Mouse (Mus musculus) stomach, embryonic 14.5 days (tissue): ENCODE measurements around the gene Fgfbp1. TPM values are rescaled to one million over a fixed set of nuclear protein-coding genes. Genes with fewer than 3 reads are reported as not detected.

Experiments
- ATAC-seq: fragments of 200-750 bp; cut with Nextera tagmentation; 2 replicates; pipeline ENCODE4 v1.8.0; 2017; ENCODE audit warnings: low read depth, moderate TSS enrichment; ENCODE audit not compliant: insufficient number of reproducible peaks, insufficient read depth, low FRiP score
- H3K27ac ChIP-seq: fragments of 300-500 bp; sonication (generic); 2 replicates; pipeline ENCODE4 v1.5.1; 2014; ENCODE audit warnings: mild to moderate bottlenecking, low read length, moderate library complexity, mixed read lengths
- H3K27me3 ChIP-seq: fragments of 300-500 bp; sonication (generic); 2 replicates; pipeline ENCODE4 v1.6.1; 2014; ENCODE audit warnings: low read length, control low read depth, mixed read lengths; ENCODE audit not compliant: control insufficient read depth, insufficient read depth
- H3K36me3 ChIP-seq: fragments of 300-500 bp; sonication (generic); 2 replicates; pipeline ENCODE4 v1.6.1; 2014; ENCODE audit warnings: mild to moderate bottlenecking, control low read depth, low read length, moderate library complexity, mixed read lengths; ENCODE audit not compliant: control insufficient read depth, insufficient read depth
- H3K4me1 ChIP-seq: fragments of 300-500 bp; sonication (generic); 2 replicates; pipeline ENCODE4 v1.6.1; 2014; ENCODE audit warnings: low read length, control low read depth, mixed read lengths; ENCODE audit not compliant: control insufficient read depth, insufficient read depth
- H3K4me2 ChIP-seq: fragments of 300-500 bp; sonication (generic); replicated peaks from 2 replicates; pipeline ENCODE4 v1.6.1; 2014; ENCODE audit warnings: low read depth, low read length, control low read depth
- H3K4me3 ChIP-seq: fragments of 300-500 bp; sonication (generic); 2 replicates; pipeline ENCODE4 v1.5.1; 2014; ENCODE audit warnings: low read depth, low read length, control low read depth
- H3K9ac ChIP-seq: fragments of 300-500 bp; sonication (generic); replicated peaks from 2 replicates; pipeline ENCODE4 v1.6.1; 2014; ENCODE audit warnings: low read depth, mild to moderate bottlenecking, control low read depth, low read length, moderate library complexity, mixed read lengths
- H3K9me3 ChIP-seq: fragments of 300-500 bp; sonication (generic); 2 replicates; pipeline ENCODE4 v1.6.1; 2016; ENCODE audit warnings: low read depth, low read length, control low read depth; ENCODE audit not compliant: control insufficient read depth
- WGBS: fragments of 180-500 bp; shearing (Covaris S2); extraction: QIAGEN DNeasy Blood & Tissue Kit; methylation state at CpG from one replicate; pipeline ENCODE4 v1.1.7; 2014; 5-methylcytosine and 5-hydroxymethylcytosine counted together
- polyA plus RNA-seq: library from polyadenylated mRNA; unstranded; fragments of >200 nt; fragmentation: Nextera tagmentation; extraction: Ambion mirVana; gene quantifications from 2 replicates; pipeline ENCODE4 v1.2.1, GENCODE M21; 2014

Gene Fgfbp1
- polyA plus RNA-seq, 1 experiment from 2014 or later: 22.4 TPM

GRCm38 (mm10) chr5:43980397-43980796, 1.2 kb downstream of the Fgfbp1 start:
- Histone ChIP-seq H3K4me1 (no peaks in the 10 kb centered on the region), H3K27ac (no peak overlapping the region), H3K4me2 (no peak overlapping the region), H3K27me3 (no peaks in the 10 kb centered on the region), H3K9ac (no peak overlapping the region), H3K36me3 (no peaks in the 10 kb centered on the region), H3K9me3 (no peaks in the 10 kb centered on the region), H3K4me3 (no peak overlapping the region)
- no peak for ATAC-seq
- WGBS: 64% methylated on average over 2 of the region's 2 CpGs

DNA sequence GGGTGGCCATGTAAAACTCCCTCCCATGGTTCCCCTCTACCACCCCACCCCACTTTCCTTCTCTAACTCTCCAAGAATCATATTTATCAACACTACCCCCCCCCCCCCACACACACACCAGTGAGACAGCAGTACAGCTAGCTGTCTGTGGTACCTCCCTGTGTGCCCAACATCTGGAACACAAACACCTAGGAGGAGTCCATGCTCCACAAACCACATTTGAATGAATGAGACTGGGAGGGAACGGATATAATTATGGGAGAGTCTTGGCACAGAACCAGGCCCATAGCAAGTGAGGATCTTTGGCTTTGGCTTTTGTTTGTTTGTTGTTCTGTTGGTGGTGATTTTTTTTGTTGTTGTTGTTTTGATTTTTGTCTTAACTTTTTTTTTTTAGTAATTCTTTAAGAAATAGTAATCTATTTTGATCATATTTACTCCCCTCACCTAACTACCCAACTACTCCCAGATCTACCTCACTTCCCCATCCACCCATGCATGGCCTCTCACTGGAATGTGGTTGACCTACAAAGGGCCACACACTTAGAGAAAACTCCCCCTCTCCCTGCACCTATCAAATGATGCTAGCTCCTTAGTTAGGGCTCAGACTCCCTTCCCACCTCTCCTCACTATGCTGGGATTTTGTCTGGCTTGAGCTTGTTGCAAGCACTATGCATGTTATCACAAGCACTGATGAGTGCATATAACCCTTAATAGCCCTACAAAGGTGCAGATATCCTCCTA, 4.6 kb downstream of the Fgfbp1 start:
- no peak for ATAC-seq
- H3K27me3 ChIP-seq: no peaks in the 10 kb centered on the region
- no peak overlapping the region for H3K27ac ChIP-seq
- H3K4me2 ChIP-seq: no peak overlapping the region
- H3K9me3 ChIP-seq: no peaks in the 10 kb centered on the region
- H3K36me3 ChIP-seq: no peaks in the 10 kb centered on the region
- WGBS: 88% methylated on average over 1 of the region's 1 CpGs
- H3K4me3 ChIP-seq: no peak overlapping the region
- no peaks in the 10 kb centered on the region for H3K4me1 ChIP-seq
- no peak overlapping the region for H3K9ac ChIP-seq

DNA sequence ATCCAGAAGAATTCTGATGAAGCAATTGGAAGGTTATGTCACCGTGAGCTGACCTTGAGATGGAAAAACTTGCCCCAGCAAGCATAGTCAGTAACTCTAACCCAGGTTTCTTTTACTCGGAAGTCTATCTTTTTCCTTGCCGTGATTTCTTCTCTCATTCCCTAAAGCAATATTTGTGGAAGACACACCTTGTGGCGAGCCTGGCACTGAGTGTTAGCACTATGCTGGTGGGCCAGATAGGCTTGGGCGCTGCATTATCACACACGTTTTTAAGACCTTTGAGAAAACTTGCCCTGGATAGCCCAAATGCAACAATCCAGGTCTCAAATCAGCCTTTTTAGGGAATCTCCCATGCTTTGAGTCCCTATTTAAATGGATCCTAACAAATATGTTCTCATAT, 7.4 kb downstream of the Fgfbp1 start:
- Histone ChIP-seq H3K27ac (no peak overlapping the region), H3K4me1 (no peaks in the 10 kb centered on the region), H3K4me2 (no peak overlapping the region), H3K27me3 (no peaks in the 10 kb centered on the region), H3K36me3 (no peaks in the 10 kb centered on the region), H3K4me3 (no peak overlapping the region), H3K9me3 (no peaks in the 10 kb centered on the region), H3K9ac (no peak overlapping the region)
- WGBS: 79% methylated on average over 6 of the region's 6 CpGs
- peak; percentile 67; the same call in 1 of the 2 replicates for ATAC-seq

GRCm38 (mm10) chr5:43971156-43971555, 10.4 kb downstream of the Fgfbp1 start:
- no peak overlapping the region for H3K27ac ChIP-seq
- H3K4me2 ChIP-seq: no peak overlapping the region
- H3K4me3 ChIP-seq: no peak overlapping the region
- no peaks in the 10 kb centered on the region for H3K36me3 ChIP-seq
- H3K9ac ChIP-seq: no peak overlapping the region
- ATAC-seq: no peak
- no peaks in the 10 kb centered on the region for H3K9me3 ChIP-seq
- H3K4me1 ChIP-seq: no peaks in the 10 kb centered on the region
- no peaks in the 10 kb centered on the region for H3K27me3 ChIP-seq
- WGBS: 46% methylated on average over 2 of the region's 2 CpGs

GRCm38 (mm10) chr5:43970532-43970931, 11.0 kb downstream of the Fgfbp1 start:
- H3K4me2 ChIP-seq: no peak overlapping the region
- no peaks in the 10 kb centered on the region for H3K9me3 ChIP-seq
- H3K36me3 ChIP-seq: no peaks in the 10 kb centered on the region
- H3K27ac ChIP-seq: no peak overlapping the region
- H3K4me3 ChIP-seq: no peak overlapping the region
- ATAC-seq: no peak
- WGBS: 82% methylated on average over 2 of the region's 2 CpGs
- no peaks in the 10 kb centered on the region for H3K27me3 ChIP-seq
- H3K4me1 ChIP-seq: no peaks in the 10 kb centered on the region
- no peak overlapping the region for H3K9ac ChIP-seq

DNA sequence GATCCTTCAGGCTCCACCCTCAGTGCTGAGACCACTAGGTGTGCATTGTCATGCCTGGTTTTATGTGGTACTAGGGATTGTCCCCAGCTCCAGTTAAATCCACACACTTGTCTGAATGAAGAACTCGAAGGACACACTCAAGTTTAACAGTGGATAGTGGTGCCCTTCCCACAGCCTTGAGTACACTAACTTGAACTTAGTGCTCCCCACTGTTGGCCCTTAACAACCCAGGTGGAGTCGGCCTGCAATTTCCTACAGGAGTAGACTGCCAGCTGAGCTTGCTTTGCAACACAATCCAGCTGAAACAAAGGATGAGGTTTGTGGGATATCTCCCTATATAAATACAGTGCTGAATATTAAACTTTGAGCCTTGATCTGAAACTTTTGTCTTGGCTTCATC, 12.9 kb downstream of the Fgfbp1 start:
- Histone ChIP-seq H3K36me3 (no peaks in the 10 kb centered on the region), H3K4me2 (no peak overlapping the region)
- ATAC-seq: no peak

DNA sequence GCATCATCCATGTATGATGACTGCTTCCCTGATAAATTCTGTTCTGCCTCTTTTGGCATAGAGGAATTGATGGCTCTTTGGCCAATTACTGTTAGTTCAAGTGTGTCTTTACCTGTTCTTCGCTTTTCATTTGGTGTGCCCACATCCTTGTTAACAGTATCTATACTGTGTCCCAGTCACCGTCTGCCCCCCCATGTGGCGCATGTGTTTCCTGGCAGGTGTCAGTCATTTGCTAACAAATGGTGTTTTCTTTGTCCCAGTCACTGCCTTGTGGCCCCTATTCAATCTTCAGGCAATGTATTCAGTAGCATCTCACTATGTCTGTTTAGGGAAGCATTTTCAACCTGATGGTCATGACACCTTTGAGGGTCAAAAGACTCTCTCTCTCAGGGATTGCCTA, 20.5 kb downstream of the Fgfbp1 start:
- 84% methylated on average over 3 of the region's 3 CpGs for WGBS
- H3K27ac ChIP-seq: no peak overlapping the region
- H3K4me2 ChIP-seq: no peak overlapping the region
- H3K4me3 ChIP-seq: no peak overlapping the region
- H3K27me3 ChIP-seq: no peaks in the 10 kb centered on the region
- H3K9ac ChIP-seq: no peak overlapping the region
- no peaks in the 10 kb centered on the region for H3K36me3 ChIP-seq
- no peak for ATAC-seq
- H3K4me1 ChIP-seq: no peaks in the 10 kb centered on the region
- H3K9me3 ChIP-seq: no peaks in the 10 kb centered on the region

More for the DNA sequence above, 12.9 kb downstream of the Fgfbp1 start:
- H3K9me3 ChIP-seq: no peaks in the 10 kb centered on the region
- 72% methylated on average over 2 of the region's 2 CpGs for WGBS
- no peak overlapping the region for H3K27ac ChIP-seq
- no peak overlapping the region for H3K9ac ChIP-seq
- H3K27me3 ChIP-seq: no peaks in the 10 kb centered on the region
- H3K4me1 ChIP-seq: no peaks in the 10 kb centered on the region
- H3K4me3 ChIP-seq: no peak overlapping the region

- no peaks in the 10 kb centered on the region for H3K36me3 ChIP-seq
- no peak overlapping the region for H3K4me2 ChIP-seq
- H3K4me1 ChIP-seq: no peaks in the 10 kb centered on the region
- WGBS: 80% methylated on average over 3 of the region's 3 CpGs
- no peak overlapping the region for H3K27ac ChIP-seq
- no peak overlapping the region for H3K9ac ChIP-seq
- no peaks in the 10 kb centered on the region for H3K9me3 ChIP-seq
- ATAC-seq: no peak
- H3K27me3 ChIP-seq: no peaks in the 10 kb centered on the region
- no peak overlapping the region for H3K4me3 ChIP-seq
Measured at GRCm38 (mm10) chr5:43959884-43960440, 21.6 kb downstream of the Fgfbp1 start.

- WGBS: 43% methylated on average over 1 of the region's 1 CpGs
- no peak overlapping the region for H3K27ac ChIP-seq
- H3K9ac ChIP-seq: no peak overlapping the region
- no peak for ATAC-seq
- no peaks in the 10 kb centered on the region for H3K9me3 ChIP-seq
- H3K36me3 ChIP-seq: no peaks in the 10 kb centered on the region
- H3K4me1 ChIP-seq: peaks cover 3% of the 10 kb centered on the region; the same call in 1 of the 2 replicates
- H3K4me2 ChIP-seq: no peak overlapping the region
- no peaks in the 10 kb centered on the region for H3K27me3 ChIP-seq
- no peak overlapping the region for H3K4me3 ChIP-seq
Measured at GRCm38 (mm10) chr5:43953241-43953640, 28.3 kb downstream of the Fgfbp1 start.
